Mouse (Mus musculus) effector memory CD4-positive, alpha-beta T cell, adult 7 months (primary cell): ENCODE measurements around the gene Foxb2. TPM values are rescaled to one million over a fixed set of nuclear protein-coding genes. Genes with fewer than 3 reads are reported as not detected.

Experiments
- polyA plus RNA-seq: library from polyadenylated mRNA; unstranded; fragments of 100-300 nt; shearing (Covaris generic); gene quantifications from one replicate; pipeline ENCODE4 v1.2.1, GENCODE M21; 2017

The Foxb2 gene
- polyA plus RNA-seq = not detected

GRCm38 (mm10) chr19:16873221-16873861, at the start of gene Foxb2:
Gene Foxb2 (minus strand): TSS chr19:16873805.

Other genes with a start within 250 kb of the Foxb2 start
- 44.2 TPM for gene Vps13a, start 92.9 kb downstream of the Foxb2 start, polyA plus RNA-seq
- gene Prune2, start 82.3 kb upstream of the Foxb2 start, polyA plus RNA-seq = 0.43 TPM